Mouse (Mus musculus) mouse trophoblast stem cell (cell line): Measurements from ENCODE around the gene Itga8.

Experiments
- in situ Hi-C, 2 experiments: fragments of 300-500 bp; cut with MseI, MboI; formaldehyde crosslinking; loops; 2 replicates in 1 of 2; 3 replicates in 1 of 2; pipeline ENCODE4 v1.15.1; 2025

The Itga8 gene

GRCm38 (mm10) chr2:12301431-12302170 is at the start of gene Itga8:
Gene Itga8 (minus strand): TSS chr2:12301922.
- in situ Hi-C loops: loop anchor here (5.0 to 10.0 kb wide), 2 partner anchors 297 to 299 kb away; no protein-coding TSS in a partner anchor

- in situ Hi-C loops: no loop called here
These were observed 47.2 kb upstream of the Itga8 start for GRCm38 (mm10) chr2:12348914-12349313.

- in situ Hi-C loops: no loop called here
These were observed 30.2 kb upstream of the Itga8 start for GRCm38 (mm10) chr2:12331962-12332361.

GRCm38 (mm10) chr2:12329620-12330019 is 27.9 kb upstream of the Itga8 start:
- in situ Hi-C loops: no loop called here

GRCm38 (mm10) chr2:12329068-12329407 is 27.3 kb upstream of the Itga8 start:
- in situ Hi-C loops: no loop called here

- in situ Hi-C loops: no loop called here
These were observed 26.8 kb upstream of the Itga8 start for GRCm38 (mm10) chr2:12328355-12329067.

GRCm38 (mm10) chr2:12327691-12328354 is 26.1 kb upstream of the Itga8 start:
- in situ Hi-C loops: no loop called here

- in situ Hi-C loops: no loop called here
These were observed 25.5 kb upstream of the Itga8 start for GRCm38 (mm10) chr2:12327216-12327615.

- in situ Hi-C loops: no loop called here
These were observed 24.1 kb upstream of the Itga8 start for GRCm38 (mm10) chr2:12325868-12326267.

- in situ Hi-C loops: no loop called here
These were observed 23.7 kb upstream of the Itga8 start for GRCm38 (mm10) chr2:12325417-12325816.

GRCm38 (mm10) chr2:12320914-12321313 is 19.2 kb upstream of the Itga8 start:
- in situ Hi-C loops: no loop called here

- in situ Hi-C loops: no loop called here
These were observed 17.0 kb upstream of the Itga8 start for GRCm38 (mm10) chr2:12318715-12319114.

GRCm38 (mm10) chr2:12318036-12318435 is 16.3 kb upstream of the Itga8 start:
- in situ Hi-C loops: no loop called here

- in situ Hi-C loops: no loop called here
These were observed 15.6 kb upstream of the Itga8 start for GRCm38 (mm10) chr2:12317343-12317742.

- in situ Hi-C loops: no loop called here
These were observed 14.6 kb upstream of the Itga8 start for GRCm38 (mm10) chr2:12316361-12316760.

GRCm38 (mm10) chr2:12314028-12314427 is 12.3 kb upstream of the Itga8 start:
- in situ Hi-C loops: no loop called here

GRCm38 (mm10) chr2:12308466-12308865 is 6.7 kb upstream of the Itga8 start:
- in situ Hi-C loops: loop anchor here in 1 of 2 experiments (10.0 kb wide), 1 partner anchor 304 kb away; no protein-coding TSS in a partner anchor

- in situ Hi-C loops: loop anchor here in 1 of 2 experiments (10.0 kb wide), 1 partner anchor 303 kb away; no protein-coding TSS in a partner anchor
These were observed 5.6 kb upstream of the Itga8 start for GRCm38 (mm10) chr2:12307311-12307710.

GRCm38 (mm10) chr2:12305064-12305650 is 3.4 kb upstream of the Itga8 start:
- in situ Hi-C loops: loop anchor here in 1 of 2 experiments (10.0 kb wide), 1 partner anchor 300 kb away; no protein-coding TSS in a partner anchor

- in situ Hi-C loops: loop anchor here (5.0 to 10.0 kb wide), 2 partner anchors 296 to 298 kb away; no protein-coding TSS in a partner anchor
These were observed 1.1 kb downstream of the Itga8 start for GRCm38 (mm10) chr2:12300449-12301228.

- in situ Hi-C loops: no loop called here
These were observed 4.4 kb downstream of the Itga8 start for GRCm38 (mm10) chr2:12297287-12297686.
